ENCODE assay signal across 9 mouse cellular contexts in the genomic region with DNA sequence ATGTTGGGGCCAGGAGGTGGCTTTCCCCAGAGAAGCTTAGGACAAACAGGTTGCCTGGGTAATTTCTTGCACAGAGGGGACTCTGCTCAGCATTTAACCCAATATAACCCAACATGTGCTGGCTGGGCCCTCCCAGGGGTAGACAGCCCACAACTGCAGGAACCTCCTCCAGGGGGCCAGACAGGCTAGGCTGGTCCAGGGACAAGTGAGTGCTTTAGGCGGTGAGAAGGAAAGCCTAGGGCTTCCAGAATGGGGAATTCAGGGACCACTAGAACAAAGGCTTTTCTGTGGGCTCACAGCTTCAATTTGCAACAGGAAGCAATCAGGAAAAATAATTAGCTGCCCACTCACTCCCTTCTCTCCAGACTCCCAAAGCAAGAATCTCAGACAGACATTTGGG. TPM values are rescaled to one million over a fixed set of nuclear protein-coding genes. Genes with fewer than 3 reads are reported as not detected.
DNase-seq lines count a peak whose midpoint lies in the region; ATAC-seq and TF ChIP-seq lines count a peak whose summit lies in the region.
"Had no signal": no experiment of that assay in that cellular context is flagged by ENCODE, and none has a peak within 500 bp of the region (broad histone marks: within the 10 kb centered on the region; RNA-seq: fewer than 3 reads in every experiment).

No protein-coding gene starts in this region.

- H3K27me3 ChIP-seq in lung, embryonic 15.5 days = no peaks in the 10 kb centered on the region
- H3K27me3 ChIP-seq in forebrain, embryonic 13.5 days = peaks cover 8% of the 10 kb centered on the region
- H3K27me3 ChIP-seq in limb, embryonic 15.5 days = no peaks in the 10 kb centered on the region
- H3K27me3 ChIP-seq in small intestine, adult 2 months (ENCODE audit: control insufficient read depth, insufficient read depth, low read length) = no peaks in the 10 kb centered on the region
- no peaks in the 10 kb centered on the region for H3K27me3 ChIP-seq in cerebellum, adult 2 months (ENCODE audit: control insufficient read depth, insufficient read depth, low read length)
- H3K27me3 ChIP-seq: Patski had no signal

- H3K4me3 ChIP-seq in lung, embryonic 15.5 days = peak overlapping the region; percentile 95
- H3K4me3 ChIP-seq in forebrain, embryonic 13.5 days = peak overlapping the region; percentile 89; the same call in 1 of the 2 replicates
- peak overlapping the region; percentile 96 for H3K4me3 ChIP-seq in limb, embryonic 15.5 days
- no peak overlapping the region; the same call in 1 of the 2 replicates for H3K4me3 ChIP-seq in small intestine, adult 2 months (ENCODE audit: low read depth, low read length)
- H3K4me3 ChIP-seq in cerebellum, adult 2 months (replicated peaks; ENCODE audit: insufficient read depth, low read depth, low read length) = no peak overlapping the region

- DNase-seq in lung, adult 18-20 months = no peak
- no peak for DNase-seq in urinary bladder, adult 2 months (ENCODE audit: low spot score)
- no peak for DNase-seq in cerebellum, adult 2 months
- DNase-seq in thymus, postnatal 0 days (ENCODE audit: low spot score) = no peak

- no peak for ATAC-seq in lung, embryonic 15.5 days (ENCODE audit: borderline replicate concordance, extremely low read depth, low FRiP score, low TSS enrichment)
- no peak for ATAC-seq in forebrain, embryonic 13.5 days
- ATAC-seq in limb, embryonic 15.5 days (ENCODE audit: insufficient number of reproducible peaks, low FRiP score, low TSS enrichment, low read depth) = no peak
- ATAC-seq: Patski had no signal

- 22% methylated on average over 1 of the region's 1 CpGs for WGBS in lung, embryonic 15.5 days
- 6% methylated on average over 1 of the region's 1 CpGs for WGBS in forebrain, embryonic 13.5 days
- 9% methylated on average over 1 of the region's 1 CpGs for WGBS in limb, embryonic 15.5 days
- WGBS in small intestine, adult 2 months = 22% methylated on average over 1 of the region's 1 CpGs
- 92% methylated on average over 1 of the region's 1 CpGs for WGBS in cerebellum, adult 2 months

- H3K9me3 ChIP-seq in lung, embryonic 15.5 days = no peaks in the 10 kb centered on the region
- no peaks in the 10 kb centered on the region for H3K9me3 ChIP-seq in forebrain, embryonic 13.5 days (replicated peaks)
- H3K9me3 ChIP-seq in limb, embryonic 15.5 days = no peaks in the 10 kb centered on the region

- peak overlapping the region; percentile 96 for H3K4me2 ChIP-seq in lung, embryonic 15.5 days
- H3K4me2 ChIP-seq in forebrain, embryonic 13.5 days = peak overlapping the region; percentile 98
- H3K4me2 ChIP-seq in limb, embryonic 15.5 days = peak overlapping the region; percentile 94

- peaks cover 74% of the 10 kb centered on the region for H3K4me1 ChIP-seq in lung, embryonic 15.5 days
- H3K4me1 ChIP-seq in forebrain, embryonic 13.5 days = peaks cover 47% of the 10 kb centered on the region
- peaks cover 78% of the 10 kb centered on the region for H3K4me1 ChIP-seq in limb, embryonic 15.5 days
- peaks cover 35% of the 10 kb centered on the region for H3K4me1 ChIP-seq in small intestine, adult 2 months (ENCODE audit: control insufficient read depth, insufficient read depth, insufficient read length, low read length)
- peaks cover 3% of the 10 kb centered on the region for H3K4me1 ChIP-seq in cerebellum, adult 2 months (ENCODE audit: control insufficient read depth, insufficient read depth, low read length)

- H3K9ac ChIP-seq in lung, embryonic 15.5 days = 0 out of 2 replicates have a peak overlapping the region, but pooled peaks have one; percentile 95
- H3K9ac ChIP-seq in forebrain, embryonic 13.5 days = 0 out of 2 replicates have a peak overlapping the region, but pooled peaks have one; percentile 87
- H3K9ac ChIP-seq in limb, embryonic 15.5 days = peak overlapping the region; percentile 23; the same call in 1 of the 2 replicates

- H3K36me3 ChIP-seq in lung, embryonic 15.5 days = no peaks in the 10 kb centered on the region
- H3K36me3 ChIP-seq in forebrain, embryonic 13.5 days (ENCODE audit: poor library complexity, severe bottlenecking) = no peaks in the 10 kb centered on the region
- no peaks in the 10 kb centered on the region for H3K36me3 ChIP-seq in limb, embryonic 15.5 days
- H3K36me3 ChIP-seq in small intestine, adult 2 months (ENCODE audit: control insufficient read depth, insufficient read depth, low read length) = no peaks in the 10 kb centered on the region

- TF ChIP-seq CTCF in small intestine, adult 2 months (IDR thresholded peaks at IDR 0.05; ENCODE audit: extremely low read depth, insufficient read length, insufficient replicate concordance, low read depth, low read length) = no peak
- no peak for TF ChIP-seq CTCF in cerebellum, adult 2 months (IDR thresholded peaks at IDR 0.05; ENCODE audit: borderline replicate concordance, insufficient read depth, low read depth, low read length)

- no peak for TF ChIP-seq POLR2A in small intestine, adult 2 months (IDR thresholded peaks at IDR 0.05; ENCODE audit: low read depth, low read length)
- TF ChIP-seq POLR2A in cerebellum, adult 2 months (IDR thresholded peaks at IDR 0.05; ENCODE audit: borderline replicate concordance, insufficient read depth, low read length) = no peak

- peak overlapping the region; percentile 89 for H3K27ac ChIP-seq in lung, embryonic 15.5 days
- peak overlapping the region; percentile 35 for H3K27ac ChIP-seq in forebrain, embryonic 13.5 days
- H3K27ac ChIP-seq in limb, embryonic 15.5 days = peak overlapping the region; percentile 92
- H3K27ac ChIP-seq in small intestine, adult 2 months (ENCODE audit: insufficient read depth, low read depth, low read length) = peak overlapping the region; percentile 7; the same call in 1 of the 2 replicates
- H3K27ac ChIP-seq in cerebellum, adult 2 months (ENCODE audit: insufficient read depth, low read length) = no peak overlapping the region

RNA-seq across cellular contexts. Expression of a gene that starts 1.9 kb away (rescaled TPM):
- polyA plus RNA-seq in lung, embryonic 15.5 days (2015; fragmentation: Nextera tagmentation; extraction: Ambion mirVana) = 7.7 TPM in 2 replicates
- polyA plus RNA-seq in forebrain, embryonic 13.5 days (2015; fragmentation: Nextera tagmentation; extraction: Ambion mirVana) = 2.0 and 2.2 TPM in 2 replicates
- 6.6 and 6.8 TPM in 2 replicates for polyA plus RNA-seq in limb, embryonic 15.5 days (2015; fragmentation: Nextera tagmentation; extraction: Ambion mirVana)
- 50.9 and 96.7 TPM in 2 replicates for polyA plus RNA-seq in small intestine, adult 2 months (2012; rRNA removed)
- polyA plus RNA-seq in urinary bladder, adult 2 months (2012; rRNA removed) = 7.3 and 18.1 TPM in 2 replicates
- polyA plus RNA-seq in cerebellum, adult 2 months (2012; rRNA removed) = 3.8 and 3.9 TPM in 2 replicates
- polyA plus RNA-seq in thymus, postnatal 0 days (2015; fragmentation: Nextera tagmentation; extraction: Ambion mirVana) = 1.6 and 2.1 TPM in 2 replicates

RNA-seq across cellular contexts. Expression of a gene that starts 23.7 kb away (rescaled TPM):
- 31.9 and 32.2 TPM in 2 replicates for polyA plus RNA-seq in lung, embryonic 15.5 days (2015; fragmentation: Nextera tagmentation; extraction: Ambion mirVana)
- 27.8 and 32.6 TPM in 2 replicates for polyA plus RNA-seq in forebrain, embryonic 13.5 days (2015; fragmentation: Nextera tagmentation; extraction: Ambion mirVana)
- 60.5 and 69.0 TPM in 2 replicates for polyA plus RNA-seq in limb, embryonic 15.5 days (2015; fragmentation: Nextera tagmentation; extraction: Ambion mirVana)
- 180 and 300 TPM in 2 replicates for polyA plus RNA-seq in small intestine, adult 2 months (2012; rRNA removed)
- polyA plus RNA-seq in urinary bladder, adult 2 months (2012; rRNA removed) = 41.8 and 42.9 TPM in 2 replicates
- polyA plus RNA-seq in cerebellum, adult 2 months (2012; rRNA removed) = 37.2 and 38.2 TPM in 2 replicates
- polyA plus RNA-seq in thymus, postnatal 0 days (2015; fragmentation: Nextera tagmentation; extraction: Ambion mirVana) = 6.8 and 8.6 TPM in 2 replicates

Comparison
In these comparisons a context has a peak if more than half of its experiments do, and no peak if none do; other contexts are left out.
1. H3K4me3 ChIP-seq: peak in lung, embryonic 15.5 days (single experiment), forebrain, embryonic 13.5 days (single experiment) and limb, embryonic 15.5 days (single experiment); none in small intestine, adult 2 months (single experiment) and cerebellum, adult 2 months (single experiment).
2. H3K9ac ChIP-seq: peak in every context shown above with its lines; median percentile 95 in lung, embryonic 15.5 days; 87 in forebrain, embryonic 13.5 days; 23 in limb, embryonic 15.5 days.
3. Peak in every context shown above with its lines, with median percentiles within 50 percentile points of each other: H3K4me2 ChIP-seq.